ENCODE assay signal across 8 mouse cellular contexts in genomic region chr10:118121937-118122285, GRCm38 (mm10). TPM values are rescaled to one million over a fixed set of nuclear protein-coding genes. Genes with fewer than 3 reads are reported as not detected.
DNase-seq lines count a peak whose midpoint lies in the region; ATAC-seq lines count a peak whose summit lies in the region.

No protein-coding gene starts in this region.

- 50% methylated on average over 13 of the region's 13 CpGs for WGBS in heart, embryonic 14.5 days
- WGBS in midbrain, embryonic 14.5 days, result 34% methylated on average over 13 of the region's 13 CpGs

- H3K4me2 ChIP-seq in heart, embryonic 14.5 days (ENCODE audit: low read length), result peak overlapping the region; percentile 42
- peak overlapping the region; percentile 37 for H3K4me2 ChIP-seq in midbrain, embryonic 14.5 days (ENCODE audit: low read length)

- 0 out of 2 replicates have a peak, but pooled peaks have one; percentile 17 for ATAC-seq in heart, embryonic 14.5 days (ENCODE audit: insufficient number of reproducible peaks, insufficient read depth, low FRiP score, low read depth)
- ATAC-seq in midbrain, embryonic 14.5 days (ENCODE audit: low FRiP score, low TSS enrichment), result peak; percentile 86

- intact Hi-C loops in left cerebral cortex, postnatal 4 days (cut with DNase I), result no loop called here
- intact Hi-C loops in left cerebral cortex, postnatal 10 days (cut with DNase I), result no loop called here

- H3K27ac ChIP-seq in heart, embryonic 14.5 days (replicated peaks in 1 of 2; ENCODE audit: control insufficient read depth in 1 of 2, insufficient read depth in 1 of 2, low read depth in 2 of 2, low read length in 2 of 2), result no peak overlapping the region
- H3K27ac ChIP-seq in midbrain, embryonic 14.5 days (replicated peaks; ENCODE audit: low read depth, low read length), result peak overlapping the region; percentile 72

- H3K4me1 ChIP-seq in heart, embryonic 14.5 days (ENCODE audit: control insufficient read depth in 2 of 2, insufficient read depth in 2 of 2, low read length in 2 of 2), result no peaks in the 10 kb centered on the region
- peaks cover 6% of the 10 kb centered on the region; the same call in 1 of the 2 replicates for H3K4me1 ChIP-seq in midbrain, embryonic 14.5 days (ENCODE audit: control insufficient read depth, insufficient read depth, low read length)

- no peaks in the 10 kb centered on the region for H3K36me3 ChIP-seq in heart, embryonic 14.5 days (ENCODE audit: control insufficient read depth, insufficient read depth, low read length)
- no peaks in the 10 kb centered on the region for H3K36me3 ChIP-seq in midbrain, embryonic 14.5 days (ENCODE audit: control insufficient read depth, insufficient read depth, low read length)

- no peaks in the 10 kb centered on the region for H3K27me3 ChIP-seq in heart, embryonic 14.5 days (ENCODE audit: control insufficient read depth, insufficient read depth, low read length)
- H3K27me3 ChIP-seq in midbrain, embryonic 14.5 days (ENCODE audit: control insufficient read depth, insufficient read depth, low read length), result no peaks in the 10 kb centered on the region

- H3K9ac ChIP-seq in heart, embryonic 14.5 days (ENCODE audit: low read length), result no peak overlapping the region
- no peak overlapping the region for H3K9ac ChIP-seq in midbrain, embryonic 14.5 days (replicated peaks; ENCODE audit: low read length)

- H3K9me3 ChIP-seq in heart, embryonic 14.5 days (ENCODE audit: control insufficient read depth, low read length), result no peaks in the 10 kb centered on the region
- H3K9me3 ChIP-seq in midbrain, embryonic 14.5 days (ENCODE audit: control insufficient read depth, low read length), result no peaks in the 10 kb centered on the region

- DNase-seq in left cerebral cortex, postnatal 4 days, result peak; percentile 36
- DNase-seq in left cerebral cortex, adult 8-10 months (ENCODE audit: low spot score in 2 of 2), result no peak
- peak; percentile 58 for DNase-seq in brain, adult 2 months (ENCODE audit: low read depth, low spot score)
- DNase-seq in midbrain, embryonic 14.5 days, result peak; percentile 89
- peak; percentile 61 to 73 for DNase-seq in thymus, postnatal 36 days
- DNase-seq in kidney, adult 8-10 months, result no peak
- no peak for DNase-seq in left cerebral cortex, postnatal 10 days (ENCODE audit: extremely low spot score in 1 of 2, low spot score in 2 of 2)

- H3K4me3 ChIP-seq in heart, embryonic 14.5 days (ENCODE audit: control insufficient read depth in 1 of 2, insufficient read depth in 1 of 2, low read depth in 1 of 2, low read length in 2 of 2), result no peak overlapping the region
- no peak overlapping the region for H3K4me3 ChIP-seq in midbrain, embryonic 14.5 days (replicated peaks; ENCODE audit: low read depth, low read length)

RNA-seq across cellular contexts. Expression of gene Mdm1, which starts 19.7 kb away (rescaled TPM):
- total RNA-seq in left cerebral cortex, postnatal 4 days (2021), result 10 to 100 TPM; 16.7 to 19.7 TPM
- 1 to 10 TPM; 6.2 to 9.9 (median 7.2) TPM for total RNA-seq in left cerebral cortex, adult 8-10 months (2022)
- polyA plus RNA-seq in heart, embryonic 14.5 days (2014; fragmentation: Nextera tagmentation; extraction: Ambion mirVana), result 11.8 and 12.0 TPM in 2 replicates
- 29.6 and 32.3 TPM in 2 replicates for polyA plus RNA-seq in midbrain, embryonic 14.5 days (2014; fragmentation: Nextera tagmentation; extraction: Ambion mirVana)
- 10 to 100 TPM; 10.3 to 10.9 TPM for total RNA-seq in left cerebral cortex, postnatal 10 days (2021)

Comparison
In these comparisons a context has a peak if more than half of its experiments do, and no peak if none do; other contexts are left out.
1. DNase-seq: peak in left cerebral cortex, postnatal 4 days (single experiment), brain, adult 2 months (single experiment), midbrain, embryonic 14.5 days (single experiment) and thymus, postnatal 36 days (2 of 2); none in left cerebral cortex, adult 8-10 months (0 of 2), kidney, adult 8-10 months (0 of 2) and left cerebral cortex, postnatal 10 days (0 of 2).